Mouse (Mus musculus) lung, embryonic 14.5 days (tissue): ENCODE measurements around the gene Rnf11. TPM values are rescaled to one million over a fixed set of nuclear protein-coding genes. Genes with fewer than 3 reads are reported as not detected.

Experiments used
- ATAC-seq: fragments of 200-750 bp; cut with Nextera tagmentation; 2 replicates; pipeline ENCODE4 v1.8.0; 2017; ENCODE audit warnings: mild to moderate bottlenecking, moderate TSS enrichment, moderate library complexity; ENCODE audit not compliant: insufficient read depth
- DNase-seq: peaks from one replicate; pipeline ENCODE4 v3.0.0-alpha.2; 2015
- H3K27ac ChIP-seq: fragments of 300-500 bp; sonication (generic); 2 replicates; pipeline ENCODE4 v1.5.1; 2014; ENCODE audit warnings: low read depth, mild to moderate bottlenecking, moderate library complexity
- H3K27me3 ChIP-seq: fragments of 300-500 bp; sonication (generic); 2 replicates; pipeline ENCODE4 v1.6.1; 2014; ENCODE audit warnings: low read length, control low read depth; ENCODE audit not compliant: insufficient read depth
- H3K36me3 ChIP-seq: fragments of 300-500 bp; sonication (generic); 2 replicates; pipeline ENCODE4 v1.6.1; 2014; ENCODE audit warnings: control low read depth; ENCODE audit not compliant: insufficient read depth
- H3K4me1 ChIP-seq: fragments of 300-500 bp; sonication (generic); 2 replicates; pipeline ENCODE4 v1.6.1; 2014; ENCODE audit warnings: antibody characterized with exemption, control low read depth; ENCODE audit not compliant: insufficient read depth
- H3K4me2 ChIP-seq: fragments of 300-500 bp; sonication (generic); 2 replicates; pipeline ENCODE4 v1.6.1; 2014; ENCODE audit warnings: mild to moderate bottlenecking
- H3K4me3 ChIP-seq: fragments of 300-500 bp; sonication (generic); 2 replicates; pipeline ENCODE4 v1.5.1; 2014; ENCODE audit warnings: low read depth, low read length
- H3K9ac ChIP-seq: fragments of 300-500 bp; sonication (generic); 2 replicates; pipeline ENCODE4 v1.6.1; 2014
- H3K9me3 ChIP-seq: fragments of 300-500 bp; sonication (generic); 2 replicates; pipeline ENCODE4 v1.6.1; 2016; ENCODE audit warnings: low read depth, low read length, control low read depth
- CTCF ChIP-seq: IDR thresholded peaks from 2 replicates; pipeline ENCODE4 v1.5.1; 2016; ENCODE audit warnings: antibody characterized with exemption, low read depth
- WGBS: fragments of 180-500 bp; shearing (Covaris S2); extraction: QIAGEN DNeasy Blood & Tissue Kit; methylation state at CpG from one replicate; pipeline ENCODE4 v1.1.7; 2014; 5-methylcytosine and 5-hydroxymethylcytosine counted together
- polyA plus RNA-seq: library from polyadenylated mRNA; unstranded; fragments of >200 nt; fragmentation: Nextera tagmentation; extraction: Ambion mirVana; gene quantifications from 2 replicates; pipeline ENCODE4 v1.2.1, GENCODE M21; 2014

The Rnf11 gene
- polyA plus RNA-seq, 1 experiment from 2014 or later = 54.6 TPM

GRCm38 (mm10) chr4:109471606-109472005 lies 12.9 kb downstream of the Rnf11 start:
- H3K4me2 ChIP-seq = no peak overlapping the region
- peaks cover 5% of the 10 kb centered on the region; the same call in 1 of the 2 replicates for H3K4me1 ChIP-seq
- no peaks in the 10 kb centered on the region for H3K9me3 ChIP-seq
- no peak for DNase-seq
- H3K36me3 ChIP-seq = no peaks in the 10 kb centered on the region
- ATAC-seq = no peak
- no peak overlapping the region for H3K27ac ChIP-seq
- TF ChIP-seq CTCF = no peak
- no peak overlapping the region for H3K9ac ChIP-seq
- H3K27me3 ChIP-seq = no peaks in the 10 kb centered on the region
- no peak overlapping the region for H3K4me3 ChIP-seq

GRCm38 (mm10) chr4:109467687-109468086 lies 16.8 kb downstream of the Rnf11 start:
- no peak overlapping the region for H3K27ac ChIP-seq
- H3K9ac ChIP-seq = no peak overlapping the region
- no peaks in the 10 kb centered on the region for H3K36me3 ChIP-seq
- H3K27me3 ChIP-seq = no peaks in the 10 kb centered on the region
- H3K4me3 ChIP-seq = no peak overlapping the region
- no peaks in the 10 kb centered on the region for H3K9me3 ChIP-seq
- no peak for TF ChIP-seq CTCF
- no peak for DNase-seq
- no peak overlapping the region for H3K4me2 ChIP-seq
- ATAC-seq = no peak
- no peaks in the 10 kb centered on the region for H3K4me1 ChIP-seq

GRCm38 (mm10) chr4:109463892-109464291 lies 20.6 kb downstream of the Rnf11 start:
- H3K4me3 ChIP-seq = no peak overlapping the region
- H3K9me3 ChIP-seq = no peaks in the 10 kb centered on the region
- H3K4me1 ChIP-seq = 0 out of 2 replicates have a peak, but pooled peaks cover 6% of the 10 kb centered on the region
- TF ChIP-seq CTCF = no peak
- no peak overlapping the region for H3K9ac ChIP-seq
- DNase-seq = no peak
- H3K4me2 ChIP-seq = no peak overlapping the region
- H3K27me3 ChIP-seq = no peaks in the 10 kb centered on the region
- no peak for ATAC-seq
- H3K27ac ChIP-seq = no peak overlapping the region
- no peaks in the 10 kb centered on the region for H3K36me3 ChIP-seq

GRCm38 (mm10) chr4:109460421-109461179 lies 23.9 kb downstream of the Rnf11 start:
- no peak for TF ChIP-seq CTCF
- Histone ChIP-seq H3K27me3 (no peaks in the 10 kb centered on the region), H3K4me1 (0 out of 2 replicates have a peak, but pooled peaks cover 6% of the 10 kb centered on the region), H3K36me3 (peaks cover 2% of the 10 kb centered on the region), H3K9me3 (no peaks in the 10 kb centered on the region), H3K4me2 (peak overlapping the region; percentile 49), H3K9ac (no peak overlapping the region), H3K27ac (peak overlapping the region; percentile 92), H3K4me3 (no peak overlapping the region)
- ATAC-seq = peak; percentile 99
- 26% methylated on average over 3 of the region's 3 CpGs for WGBS
- peak; percentile 92 for DNase-seq

- Histone ChIP-seq H3K4me1 (0 out of 2 replicates have a peak, but pooled peaks cover 6% of the 10 kb centered on the region), H3K9me3 (no peaks in the 10 kb centered on the region), H3K36me3 (peaks cover 17% of the 10 kb centered on the region), H3K27ac (no peak overlapping the region), H3K9ac (no peak overlapping the region), H3K4me2 (no peak overlapping the region), H3K4me3 (no peak overlapping the region), H3K27me3 (no peaks in the 10 kb centered on the region)
- DNase-seq (no peak), ATAC-seq (no peak)
- WGBS = 76% methylated on average over 6 of the region's 6 CpGs
- TF ChIP-seq CTCF = no peak
Measured at GRCm38 (mm10) chr4:109456821-109457220, 27.7 kb downstream of the Rnf11 start.

GRCm38 (mm10) chr4:109448531-109448930 lies 36.0 kb downstream of the Rnf11 start:
- 94% methylated on average over 2 of the region's 2 CpGs for WGBS
- Histone ChIP-seq H3K4me1 (no peaks in the 10 kb centered on the region), H3K36me3 (0 out of 2 replicates have a peak, but pooled peaks cover 7% of the 10 kb centered on the region), H3K4me2 (no peak overlapping the region), H3K27ac (no peak overlapping the region), H3K27me3 (no peaks in the 10 kb centered on the region), H3K9me3 (no peaks in the 10 kb centered on the region), H3K9ac (no peak overlapping the region), H3K4me3 (no peak overlapping the region)
- no peak for TF ChIP-seq CTCF
- no peak for ATAC-seq
- no peak for DNase-seq

GRCm38 (mm10) chr4:109445956-109446355 lies 38.6 kb downstream of the Rnf11 start:
- Histone ChIP-seq H3K4me2 (no peak overlapping the region), H3K4me3 (no peak overlapping the region), H3K4me1 (no peaks in the 10 kb centered on the region), H3K9me3 (no peaks in the 10 kb centered on the region), H3K36me3 (0 out of 2 replicates have a peak, but pooled peaks cover 7% of the 10 kb centered on the region), H3K27ac (no peak overlapping the region), H3K27me3 (no peaks in the 10 kb centered on the region), H3K9ac (no peak overlapping the region)
- DNase-seq (no peak), ATAC-seq (no peak)
- TF ChIP-seq CTCF = no peak
- WGBS = 81% methylated on average over 1 of the region's 1 CpGs
